Mouse (Mus musculus): ENCODE measurements around the gene Pitx3.

DNA sequence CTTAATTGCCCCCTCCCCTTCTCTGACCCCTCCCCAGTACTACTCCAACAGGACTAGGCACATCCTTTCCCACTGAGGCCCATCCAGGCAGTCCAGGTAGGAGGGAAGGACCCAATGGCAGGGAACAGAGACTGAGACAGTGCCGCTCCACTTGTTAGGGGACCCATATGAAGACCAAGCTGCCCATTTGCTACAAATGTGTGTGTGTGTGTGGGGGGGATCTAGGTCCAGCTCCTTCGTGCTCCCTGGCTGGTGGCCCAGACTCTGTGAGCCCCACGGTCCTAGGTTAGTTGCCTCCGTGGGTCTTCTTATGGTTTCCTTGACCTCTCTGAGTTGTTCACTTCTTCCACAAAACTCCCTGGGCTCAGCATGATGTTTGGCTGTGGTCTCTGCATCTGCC, 21.8 kb downstream of the Pitx3 start:
- no peak for TF ChIP-seq GATA1 (IDR thresholded peaks at IDR 0.05; ENCODE audit: borderline replicate concordance, low read length)
- no peak for TF ChIP-seq FLI1 (IDR thresholded peaks at IDR 0.05; ENCODE audit: low read length)
